In the genomic region with DNA sequence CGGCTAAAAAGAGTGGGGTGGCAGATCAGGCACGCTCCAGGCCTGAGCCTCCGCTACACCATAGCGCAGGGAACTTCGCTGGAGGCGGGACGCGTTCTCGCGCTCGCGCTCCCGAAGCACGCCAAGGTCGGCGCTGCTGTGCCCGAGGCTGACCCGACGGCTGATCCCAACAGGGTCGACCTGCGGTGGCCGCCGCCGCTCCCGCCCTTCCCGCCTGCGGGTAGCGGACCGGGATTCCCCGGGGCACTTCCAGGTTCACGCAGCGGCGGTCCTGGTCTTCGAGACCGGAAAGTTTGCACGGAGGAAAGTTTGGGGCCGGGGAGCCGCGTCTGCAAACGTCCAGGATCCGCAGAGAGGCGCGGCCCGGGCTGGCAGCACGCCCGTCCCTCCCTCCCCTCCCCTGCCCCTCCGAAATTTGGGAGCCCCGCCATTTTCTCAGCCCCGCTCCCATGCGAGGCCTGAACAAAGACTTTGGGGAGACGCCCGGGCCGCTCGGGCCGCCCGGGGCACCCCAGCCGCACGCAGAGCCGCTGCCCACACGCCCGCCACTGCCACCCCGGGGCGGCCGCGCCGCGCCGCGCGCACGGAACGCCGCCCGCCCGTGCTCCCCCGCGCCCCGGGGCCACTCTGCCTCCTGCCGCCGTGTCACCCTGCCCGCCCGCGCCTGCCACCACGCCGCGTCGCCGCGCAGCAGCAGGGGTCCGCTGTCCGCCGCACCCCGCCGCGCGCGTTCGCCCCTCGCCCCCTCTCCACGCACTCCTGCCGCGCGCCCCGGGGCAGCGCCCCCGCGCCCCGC, we compare ENCODE assay signal across 8 mouse cellular contexts. TPM values are rescaled to one million over a fixed set of nuclear protein-coding genes. Genes with fewer than 3 reads are reported as not detected.
DNase-seq lines count a peak whose midpoint lies in the region; ATAC-seq and TF ChIP-seq lines count a peak whose summit lies in the region.

No protein-coding gene starts in this region.

- peak; percentile 20; the same call in 1 of the 2 replicates for TF ChIP-seq CTCF in heart, adult 2 months (IDR thresholded peaks at IDR 0.05)
- TF ChIP-seq CTCF in spleen, adult 2 months (IDR thresholded peaks at IDR 0.05; ENCODE audit: extremely low read depth, insufficient read depth, insufficient read length, insufficient replicate concordance), result no peak

- DNase-seq in CD4-positive, CD25-positive, alpha-beta regulatory T cell, adult 2 months (ENCODE audit: low read depth, low spot score), result peak; percentile 45
- DNase-seq in ES-CJ7 (ENCODE audit: low read depth, low spot score), result peak; percentile 80
- DNase-seq in cerebellum, postnatal 14 days, result peak; percentile 81 to 86
- DNase-seq in heart, adult 2 months, result peak; percentile 81 to 83
- DNase-seq in lung, postnatal 10 days, result peak; percentile 74
- DNase-seq in spleen, adult 2 months (ENCODE audit: low read depth in 1 of 2, low spot score in 2 of 2), result no peak

- intact Hi-C loops in heart, adult 2 months (cut with DNase I), result loop anchor here (2.0 to 5.0 kb wide), 2 partner anchors 25 to 37 kb away; no protein-coding TSS in a partner anchor

- TF ChIP-seq EP300 in heart, adult 2 months (IDR thresholded peaks at IDR 0.05; ENCODE audit: insufficient read depth, low read depth, low read length), result no peak

- H3K9ac ChIP-seq in heart, adult 2 months (ENCODE audit: low read depth, low read length), result peak overlapping the region; percentile 90
- peak overlapping the region; percentile 86 for H3K9ac ChIP-seq in kidney, embryonic 14.5 days (ENCODE audit: low read depth, low read length)

- TF ChIP-seq POLR2A in heart, adult 2 months (IDR thresholded peaks at IDR 0.05; ENCODE audit: insufficient read depth, low read depth, low read length), result no peak
- TF ChIP-seq POLR2A in spleen, adult 2 months (IDR thresholded peaks at IDR 0.05; ENCODE audit: low read depth, low read length), result no peak

- no peaks in the 10 kb centered on the region for H3K9me3 ChIP-seq in kidney, embryonic 14.5 days (ENCODE audit: control insufficient read depth, low read length)

- peaks cover 23% of the 10 kb centered on the region for H3K4me1 ChIP-seq in heart, adult 2 months (ENCODE audit: control insufficient read depth, insufficient read depth, low read length)
- 0 out of 2 replicates have a peak, but pooled peaks cover 3% of the 10 kb centered on the region for H3K4me1 ChIP-seq in kidney, embryonic 14.5 days (ENCODE audit: control insufficient read depth, insufficient read depth, low read length)
- H3K4me1 ChIP-seq in spleen, adult 2 months (ENCODE audit: control insufficient read depth, insufficient read depth, insufficient read length), result peaks cover 2% of the 10 kb centered on the region; the same call in 1 of the 2 replicates

- peak overlapping the region; percentile 90 for H3K27ac ChIP-seq in heart, adult 2 months
- H3K27ac ChIP-seq in kidney, embryonic 14.5 days (ENCODE audit: low read depth, low read length), result no peak overlapping the region
- no peak overlapping the region for H3K27ac ChIP-seq in spleen, adult 2 months (ENCODE audit: insufficient read depth, low read length)

- H3K27me3 ChIP-seq in heart, adult 2 months (ENCODE audit: control insufficient read depth, insufficient read depth, low read length), result no peaks in the 10 kb centered on the region
- peaks cover 92% of the 10 kb centered on the region for H3K27me3 ChIP-seq in kidney, embryonic 14.5 days (ENCODE audit: control insufficient read depth, insufficient read depth, low read length)
- peaks cover 15% of the 10 kb centered on the region for H3K27me3 ChIP-seq in spleen, adult 2 months (ENCODE audit: control insufficient read depth, insufficient read depth, low read length)

- peak overlapping the region; percentile 98 for H3K4me2 ChIP-seq in kidney, embryonic 14.5 days (replicated peaks; ENCODE audit: low read depth, low read length)

- H3K36me3 ChIP-seq in heart, adult 2 months (ENCODE audit: control insufficient read depth, insufficient read depth, low read length), result no peaks in the 10 kb centered on the region
- no peaks in the 10 kb centered on the region for H3K36me3 ChIP-seq in kidney, embryonic 14.5 days (ENCODE audit: control insufficient read depth, insufficient read depth, low read length)
- H3K36me3 ChIP-seq in spleen, adult 2 months (ENCODE audit: control insufficient read depth, insufficient read depth, low read length), result no peaks in the 10 kb centered on the region

- no peak for ATAC-seq in CD4-positive, CD25-positive, alpha-beta regulatory T cell, adult 4 months
- ATAC-seq in kidney, embryonic 14.5 days (ENCODE audit: low FRiP score, low TSS enrichment), result peak; percentile 18; the same call in 1 of the 2 replicates

- peak overlapping the region; percentile 78 for H3K4me3 ChIP-seq in heart, adult 2 months
- peak overlapping the region; percentile 53 for H3K4me3 ChIP-seq in kidney, embryonic 14.5 days (ENCODE audit: low read length)
- H3K4me3 ChIP-seq in spleen, adult 2 months (ENCODE audit: extremely low read depth, insufficient read depth, insufficient read length), result peak overlapping the region; percentile 51

- H3K79me2 ChIP-seq in heart, adult 2 months (replicated peaks; ENCODE audit: control insufficient read depth, insufficient read depth, low read length), result peaks cover 8% of the 10 kb centered on the region

- 1% methylated on average over 94 of the region's 108 CpGs for WGBS in heart, adult 2 months
- WGBS in kidney, embryonic 14.5 days, result under 1% methylated on average over 74 of the region's 108 CpGs
- WGBS in spleen, adult 2 months, result 2% methylated on average over 102 of the region's 108 CpGs

RNA-seq across cellular contexts. Expression of gene Nfix, which starts 0.8 kb away (rescaled TPM):
- polyA plus RNA-seq in CD4-positive, CD25-positive, alpha-beta regulatory T cell, adult 4 months (2017; shearing (Covaris generic)), result 1 to 10 TPM; 2.8 to 7.2 TPM
- 100 to 1,000 TPM; 274 to 297 TPM for total RNA-seq in heart, adult 2 months (2021)
- polyA plus RNA-seq in heart, adult 2 months (2012; rRNA removed), result 49.0 and 68.7 TPM in 2 replicates
- 9.4 and 10.9 TPM in 2 replicates for polyA plus RNA-seq in kidney, embryonic 14.5 days (2014; fragmentation: Nextera tagmentation; extraction: Ambion mirVana)
- polyA plus RNA-seq in spleen, adult 2 months (2012; rRNA removed), result 13.7 and 17.1 TPM in 2 replicates

RNA-seq across cellular contexts. Expression of gene Dand5, which starts 23.3 kb away (rescaled TPM):
- polyA plus RNA-seq in CD4-positive, CD25-positive, alpha-beta regulatory T cell, adult 4 months (2017; shearing (Covaris generic)), result 1 to 10 TPM; 4.9 to 7.6 TPM
- 10 to 100 TPM; 11.2 to 12.3 TPM for total RNA-seq in heart, adult 2 months (2021)
- polyA plus RNA-seq in heart, adult 2 months (2012; rRNA removed), result 6.1 and 7.6 TPM in 2 replicates
- 5.9 and 6.0 TPM in 2 replicates for polyA plus RNA-seq in kidney, embryonic 14.5 days (2014; fragmentation: Nextera tagmentation; extraction: Ambion mirVana)
- polyA plus RNA-seq in spleen, adult 2 months (2012; rRNA removed), result 1.6 and 1.8 TPM in 2 replicates

RNA-seq across cellular contexts. Expression of gene Gadd45gip1, which starts 32.0 kb away (rescaled TPM):
- polyA plus RNA-seq in CD4-positive, CD25-positive, alpha-beta regulatory T cell, adult 4 months (2017; shearing (Covaris generic)), result 10 to 100 TPM; 14.3 to 16.4 TPM
- total RNA-seq in heart, adult 2 months (2021), result 10 to 100 TPM; 27.4 to 29.7 TPM
- polyA plus RNA-seq in heart, adult 2 months (2012; rRNA removed), result 13.4 and 21.2 TPM in 2 replicates
- polyA plus RNA-seq in kidney, embryonic 14.5 days (2014; fragmentation: Nextera tagmentation; extraction: Ambion mirVana), result 49.2 and 54.2 TPM in 2 replicates
- polyA plus RNA-seq in spleen, adult 2 months (2012; rRNA removed), result 20.3 and 61.4 TPM in 2 replicates

RNA-seq across cellular contexts. Expression of gene Rad23a, which starts 41.1 kb away (rescaled TPM):
- 100 to 1,000 TPM; 139 to 160 TPM for polyA plus RNA-seq in CD4-positive, CD25-positive, alpha-beta regulatory T cell, adult 4 months (2017; shearing (Covaris generic))
- 10 to 100 TPM; 85.1 to 87.6 TPM for total RNA-seq in heart, adult 2 months (2021)
- 77.3 and 101 TPM in 2 replicates for polyA plus RNA-seq in heart, adult 2 months (2012; rRNA removed)
- polyA plus RNA-seq in kidney, embryonic 14.5 days (2014; fragmentation: Nextera tagmentation; extraction: Ambion mirVana), result 124 and 125 TPM in 2 replicates
- 125 and 162 TPM in 2 replicates for polyA plus RNA-seq in spleen, adult 2 months (2012; rRNA removed)

RNA-seq across cellular contexts. Expression of gene Calr, which starts 47.4 kb away (rescaled TPM):
- 100 to 1,000 TPM; 250 to 281 TPM for polyA plus RNA-seq in CD4-positive, CD25-positive, alpha-beta regulatory T cell, adult 4 months (2017; shearing (Covaris generic))
- total RNA-seq in heart, adult 2 months (2021), result 100 to 1,000 TPM; 352 to 416 TPM
- polyA plus RNA-seq in heart, adult 2 months (2012; rRNA removed), result 154 and 269 TPM in 2 replicates
- 758 and 944 TPM in 2 replicates for polyA plus RNA-seq in kidney, embryonic 14.5 days (2014; fragmentation: Nextera tagmentation; extraction: Ambion mirVana)
- 112 and 116 TPM in 2 replicates for polyA plus RNA-seq in spleen, adult 2 months (2012; rRNA removed)

Comparison
In these comparisons a context has a peak if more than half of its experiments do, and no peak if none do; other contexts are left out.
1. DNase-seq: peak in CD4-positive, CD25-positive, alpha-beta regulatory T cell, adult 2 months (single experiment), ES-CJ7 (single experiment), cerebellum, postnatal 14 days (2 of 2), heart, adult 2 months (2 of 2) and lung, postnatal 10 days (single experiment); none in spleen, adult 2 months (0 of 2).
2. Peak in every context shown above with its lines, with median percentiles within 50 percentile points of each other: H3K4me3 ChIP-seq.